Mouse (Mus musculus): ENCODE measurements at regions not wholly inside any gene's neighbourhood (a gene's known extent, or its start where the extent isn't known, plus 50 kb on each side); places are given as distances from the start of the nearest gene placed in this dataset.

GRCm38 (mm10) chr7:70029311-70029710 is 337.2 kb downstream of the Nr2f2 start:
- no peak for DNase-seq (ENCODE audit: extremely low spot score in 1 of 2, low spot score in 1 of 2)

- DNase-seq (ENCODE audit: extremely low spot score in 1 of 2, low spot score in 1 of 2): no peak
These were observed 341.0 kb downstream of the Nr2f2 start for GRCm38 (mm10) chr7:70025527-70025926.

GRCm38 (mm10) chr7:70016611-70017010 is 349.9 kb downstream of the Nr2f2 start:
- no peak for DNase-seq (ENCODE audit: extremely low spot score in 1 of 2, low spot score in 1 of 2)

- no peak for DNase-seq (ENCODE audit: extremely low spot score in 1 of 2, low spot score in 1 of 2)
These were observed 363.1 kb downstream of the Nr2f2 start for GRCm38 (mm10) chr7:70003200-70003986.

- DNase-seq (ENCODE audit: extremely low spot score in 1 of 2, low spot score in 1 of 2): no peak
These were observed 367.8 kb downstream of the Nr2f2 start for GRCm38 (mm10) chr7:69998756-69999155.

GRCm38 (mm10) chr7:69994540-69995303 is 371.8 kb downstream of the Nr2f2 start:
- DNase-seq (ENCODE audit: extremely low spot score in 1 of 2, low spot score in 1 of 2): no peak

- no peak for DNase-seq (ENCODE audit: extremely low spot score in 1 of 2, low spot score in 1 of 2)
These were observed 373.9 kb downstream of the Nr2f2 start for GRCm38 (mm10) chr7:69992383-69993327.

- DNase-seq (ENCODE audit: extremely low spot score in 1 of 2, low spot score in 1 of 2): no peak
These were observed 374.6 kb downstream of the Nr2f2 start for GRCm38 (mm10) chr7:69991982-69992381.

GRCm38 (mm10) chr7:69988704-69989103 is 377.8 kb downstream of the Nr2f2 start:
- no peak for DNase-seq (ENCODE audit: extremely low spot score in 1 of 2, low spot score in 1 of 2)

GRCm38 (mm10) chr7:69981301-69981700 is 385.2 kb downstream of the Nr2f2 start:
- no peak for DNase-seq (ENCODE audit: extremely low spot score in 1 of 2, low spot score in 1 of 2)

- no peak for DNase-seq (ENCODE audit: extremely low spot score in 1 of 2, low spot score in 1 of 2)
These were observed 390.2 kb downstream of the Nr2f2 start for GRCm38 (mm10) chr7:69976369-69976768.

GRCm38 (mm10) chr7:69964002-69964401 is 402.5 kb downstream of the Nr2f2 start:
- DNase-seq (ENCODE audit: extremely low spot score in 1 of 2, low spot score in 1 of 2): no peak

- DNase-seq (ENCODE audit: extremely low spot score in 1 of 2, low spot score in 1 of 2): no peak
These were observed 416.3 kb downstream of the Nr2f2 start for GRCm38 (mm10) chr7:69950221-69950670.

GRCm38 (mm10) chr7:69949647-69950121 is 416.9 kb downstream of the Nr2f2 start:
- no peak for DNase-seq (ENCODE audit: extremely low spot score in 1 of 2, low spot score in 1 of 2)

- no peak for DNase-seq (ENCODE audit: extremely low spot score in 1 of 2, low spot score in 1 of 2)
These were observed 420.1 kb downstream of the Nr2f2 start for GRCm38 (mm10) chr7:69946396-69946795.

GRCm38 (mm10) chr7:69941881-69942280 is 424.7 kb downstream of the Nr2f2 start:
- no peak for DNase-seq (ENCODE audit: extremely low spot score in 1 of 2, low spot score in 1 of 2)

- no peak for DNase-seq (ENCODE audit: extremely low spot score in 1 of 2, low spot score in 1 of 2)
These were observed 441.3 kb downstream of the Nr2f2 start for GRCm38 (mm10) chr7:69925261-69925660.

- no peak for DNase-seq (ENCODE audit: extremely low spot score in 1 of 2, low spot score in 1 of 2)
These were observed 442.0 kb downstream of the Nr2f2 start for GRCm38 (mm10) chr7:69924551-69924950.

- DNase-seq (ENCODE audit: extremely low spot score in 1 of 2, low spot score in 1 of 2): no peak
These were observed 454.8 kb downstream of the Nr2f2 start for GRCm38 (mm10) chr7:69911760-69912159.

GRCm38 (mm10) chr7:69890503-69891061 is 476.0 kb downstream of the Nr2f2 start:
- peak in 1 of 2 experiments; percentile 1 for DNase-seq (ENCODE audit: extremely low spot score in 1 of 2, low spot score in 1 of 2)
